Mouse (Mus musculus) liver, postnatal 0 days (tissue): ENCODE data around the gene AU040320.

ENCODE experiments used
- CTCF ChIP-seq: sonication (generic); IDR thresholded peaks from 2 replicates; pipeline ENCODE4 v1.5.1; 2016; ENCODE audit warnings: antibody characterized with exemption, low read depth
- EP300 ChIP-seq: IDR thresholded peaks from 2 replicates; pipeline ENCODE4 v1.6.1; 2016; ENCODE audit warnings: antibody characterized with exemption, low read depth, mild to moderate bottlenecking

DNA sequence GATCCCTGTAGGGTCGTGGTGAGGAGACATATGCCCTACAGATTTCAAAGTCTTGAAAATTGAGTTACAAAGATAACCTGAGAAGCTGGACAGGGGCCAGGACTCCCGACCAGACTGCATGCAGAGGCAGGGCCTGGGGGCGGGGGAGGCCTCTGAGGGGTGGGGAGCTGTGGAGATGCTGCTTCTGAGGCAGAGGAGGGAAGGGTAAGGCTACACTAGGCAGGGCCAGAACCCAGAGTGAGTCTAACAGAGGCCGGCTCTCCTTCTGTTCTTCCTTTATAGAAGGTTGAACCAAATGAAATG is 97.4 kb downstream of the AU040320 start:
- TF ChIP-seq CTCF (no peak), EP300 (no peak)
